In genomic region chr4:29068678-29069621, GRCm38 (mm10) we compare ENCODE assay signal across 14 mouse cellular contexts.
DNase-seq lines count a peak whose midpoint lies in the region; ATAC-seq and TF ChIP-seq lines count a peak whose summit lies in the region.
"Had no signal": no experiment of that assay in that cellular context is flagged by ENCODE, and none has a peak within 500 bp of the region (broad histone marks: within the 10 kb centered on the region; RNA-seq: fewer than 3 reads in every experiment).

No protein-coding gene starts in this region.

- H3K4me3 ChIP-seq in kidney, postnatal 0 days (replicated peaks; ENCODE audit: low read depth, low read length) = no peak overlapping the region
- H3K4me3 ChIP-seq: layer of hippocampus, adult 2 months had no signal

- DNase-seq in kidney, adult 9 months = peak; percentile 7
- DNase-seq in kidney, adult 18-20 months = no peak
- peak; percentile 61 for DNase-seq in Muller cell, postnatal 12 days (ENCODE audit: inconsistent ontology term)
- DNase-seq in brain, embryonic 14.5 days (ENCODE audit: low read depth) = peak; percentile 46
- peak; percentile 24 for DNase-seq in kidney, postnatal 0 days (ENCODE audit: low spot score)
- DNase-seq in ovary, postnatal 36 days (ENCODE audit: low spot score) = no peak
- no peak for DNase-seq in urinary bladder, postnatal 10 days (ENCODE audit: low spot score)
- DNase-seq: adrenal gland, adult 8-10 months; cerebellum, adult 2 months; heart, postnatal 10 days; right cerebral cortex, postnatal 14 days; thymus, postnatal 4 days had no signal

- WGBS in kidney, postnatal 0 days = 48% methylated on average over 12 of the region's 12 CpGs

- H3K4me1 ChIP-seq in kidney, postnatal 0 days (replicated peaks; ENCODE audit: insufficient read depth, low read length) = no peaks in the 10 kb centered on the region

- H3K4me2 ChIP-seq in kidney, postnatal 0 days (ENCODE audit: low read length) = no peak overlapping the region

- no peak for ATAC-seq in kidney, postnatal 0 days (replicated peaks; ENCODE audit: low FRiP score, low read depth)
- ATAC-seq: lung, postnatal 0 days had no signal

- no peaks in the 10 kb centered on the region for H3K27me3 ChIP-seq in kidney, postnatal 0 days (ENCODE audit: insufficient read depth, low read length)

- no peak overlapping the region for H3K27ac ChIP-seq in kidney, postnatal 0 days
- H3K27ac ChIP-seq: layer of hippocampus, adult 2 months had no signal

- no peak for TF ChIP-seq POLR2A in brain, embryonic 14.5 days (IDR thresholded peaks at IDR 0.05; ENCODE audit: borderline replicate concordance, extremely low read depth, insufficient read depth, insufficient read length, poor library complexity, severe bottlenecking)

- no peak overlapping the region for H3K9ac ChIP-seq in kidney, postnatal 0 days (ENCODE audit: low read depth, low read length)

- H3K9me3 ChIP-seq in kidney, postnatal 0 days (replicated peaks; ENCODE audit: low read length) = no peaks in the 10 kb centered on the region

- TF ChIP-seq CTCF in brain, embryonic 14.5 days (IDR thresholded peaks at IDR 0.05; ENCODE audit: borderline replicate concordance, extremely low read depth, insufficient read depth, insufficient read length) = no peak
- no peak for TF ChIP-seq CTCF in kidney, postnatal 0 days (IDR thresholded peaks at IDR 0.05; ENCODE audit: low read depth)

- no peaks in the 10 kb centered on the region for H3K36me3 ChIP-seq in kidney, postnatal 0 days (ENCODE audit: insufficient read depth, low read length)

Comparison
In these comparisons a context has a peak if more than half of its experiments do, and no peak if none do; other contexts are left out.
1. DNase-seq: peak in kidney, adult 9 months (single experiment), Muller cell, postnatal 12 days (single experiment), brain, embryonic 14.5 days (single experiment) and kidney, postnatal 0 days (single experiment); none in kidney, adult 18-20 months (single experiment), ovary, postnatal 36 days (single experiment) and urinary bladder, postnatal 10 days (single experiment).